Mouse (Mus musculus): ENCODE results near the gene 2310046K23Rik.
"Not testable (repeated sequence)": the region's sequence is repeated elsewhere in the genome, so short reads cannot be mapped to it uniquely, and the experiment has no call there.

2310046K23Rik gene

GRCm38 (mm10) chr3:92534411-92534810 is at the start of gene 2310046K23Rik:
Gene 2310046K23Rik (minus strand): TSS chr3:92534511.
- in situ Hi-C loops (cut with MboI, MseI), result no loop called here

GRCm38 (mm10) chr3:92583164-92583826 is 49.0 kb upstream of the 2310046K23Rik start:
- in situ Hi-C loops (cut with MboI, MseI), result no loop called here

GRCm38 (mm10) chr3:92579508-92579907 is 45.2 kb upstream of the 2310046K23Rik start:
- in situ Hi-C loops (cut with MboI, MseI), result no loop called here

- in situ Hi-C loops (cut with MboI, MseI), result no loop called here
These were observed 44.5 kb upstream of the 2310046K23Rik start for GRCm38 (mm10) chr3:92578652-92579413.

GRCm38 (mm10) chr3:92573449-92574041 is 39.2 kb upstream of the 2310046K23Rik start, which contains the start of gene Ivl:
Gene Ivl (minus strand): TSS chr3:92573735.
- in situ Hi-C loops (cut with MboI, MseI), result no loop called here

GRCm38 (mm10) chr3:92572514-92573155 is 38.3 kb upstream of the 2310046K23Rik start:
- in situ Hi-C loops (cut with MboI, MseI), result no loop called here

- in situ Hi-C loops (cut with MboI, MseI), result no loop called here
These were observed 34.4 kb upstream of the 2310046K23Rik start for GRCm38 (mm10) chr3:92568752-92569151.

- in situ Hi-C loops (cut with MboI, MseI), result no loop called here
These were observed 31.1 kb upstream of the 2310046K23Rik start for GRCm38 (mm10) chr3:92565418-92565817.

- in situ Hi-C loops (cut with MboI, MseI), result no loop called here
These were observed 22.0 kb downstream of the 2310046K23Rik start for GRCm38 (mm10) chr3:92512325-92512724.

- in situ Hi-C loops (cut with MboI, MseI), result no loop called here
These were observed 23.5 kb downstream of the 2310046K23Rik start for GRCm38 (mm10) chr3:92510786-92511185.

GRCm38 (mm10) chr3:92508185-92508584 is 26.1 kb downstream of the 2310046K23Rik start:
- in situ Hi-C loops (cut with MboI, MseI), result no loop called here

- in situ Hi-C loops (cut with MboI, MseI), result no loop called here
These were observed 30.8 kb downstream of the 2310046K23Rik start for GRCm38 (mm10) chr3:92503528-92503927.

- in situ Hi-C loops (cut with MboI, MseI), result no loop called here
These were observed 33.9 kb downstream of the 2310046K23Rik start, which contains the start of gene Sprr4 for GRCm38 (mm10) chr3:92500393-92500792. Gene Sprr4 (minus strand): TSS chr3:92500493.

- in situ Hi-C loops (cut with MboI, MseI), result not testable (repeated sequence)
These were observed 44.0 kb downstream of the 2310046K23Rik start for GRCm38 (mm10) chr3:92490262-92490661.

- in situ Hi-C loops (cut with MboI, MseI), result no loop called here
These were observed 48.0 kb downstream of the 2310046K23Rik start for GRCm38 (mm10) chr3:92486307-92486706.

- in situ Hi-C loops (cut with MboI, MseI), result no loop called here
These were observed 48.4 kb downstream of the 2310046K23Rik start, which contains the start of gene Sprr1a for GRCm38 (mm10) chr3:92485863-92486262. Gene Sprr1a (minus strand): TSS chr3:92485895.

Data from regulatory T cell (primary cell).